Mouse (Mus musculus) granulocyte monocyte progenitor cell, adult 5-6 weeks (primary cell): ENCODE results near the gene Mxd4. TPM values are rescaled to one million over a fixed set of nuclear protein-coding genes. Genes with fewer than 3 reads are reported as not detected.

Source experiments
- ATAC-seq: replicated peaks from 2 replicates; pipeline ENCODE4 v1.8.0; 2016; ENCODE audit warnings: mild to moderate bottlenecking, moderate TSS enrichment, inconsistent platforms; ENCODE audit not compliant: poor library complexity, severe bottlenecking
- total RNA-seq, 2 experiments: library from RNA; stranded (forward) in 1 of 2; stranded (reverse) in 1 of 2; fragments of 200-712, 200-1000 nt in 1 of 2; fragments of >200 nt in 1 of 2; fragmentation: Nextera tagmentation in 1 of 2; gene quantifications; 2 replicates each; pipeline ENCODE4 v1.2.3; 2014 to 2017

Mxd4 gene
- total RNA-seq, 2 experiments from 2014 or later, result 21.6 to 36.7 TPM

- ATAC-seq, result no peak
Observed at GRCm38 (mm10) chr5:34198615-34199014, 11.1 kb upstream of the Mxd4 start.

GRCm38 (mm10) chr5:34197243-34197642, 9.7 kb upstream of the Mxd4 start:
- no peak for ATAC-seq

GRCm38 (mm10) chr5:34196423-34196822, 8.9 kb upstream of the Mxd4 start:
- ATAC-seq, result peak; percentile 47; the same call in 1 of the 2 replicates

GRCm38 (mm10) chr5:34195786-34196185, 8.3 kb upstream of the Mxd4 start:
- no peak for ATAC-seq

- ATAC-seq, result peak; percentile 53; the same call in 1 of the 2 replicates
Observed at GRCm38 (mm10) chr5:34194975-34195662, 7.6 kb upstream of the Mxd4 start.

- ATAC-seq, result no peak
Observed at GRCm38 (mm10) chr5:34194426-34194825, 6.9 kb upstream of the Mxd4 start.

- no peak for ATAC-seq
Observed at GRCm38 (mm10) chr5:34191843-34192242, 4.3 kb upstream of the Mxd4 start.

GRCm38 (mm10) chr5:34191021-34191420, 3.5 kb upstream of the Mxd4 start:
- ATAC-seq, result no peak

- no peak for ATAC-seq
Observed at GRCm38 (mm10) chr5:34189521-34189920, 2.0 kb upstream of the Mxd4 start.

- ATAC-seq, result peak; percentile 4; the same call in 1 of the 2 replicates
Observed at GRCm38 (mm10) chr5:34188856-34189255, 1.3 kb upstream of the Mxd4 start.

GRCm38 (mm10) chr5:34186961-34187391, 544 bp downstream of the Mxd4 start:
- ATAC-seq, result 0 out of 2 replicates have a peak, but pooled peaks have one; percentile 6

GRCm38 (mm10) chr5:34186391-34186790, 1.1 kb downstream of the Mxd4 start:
- no peak for ATAC-seq

- ATAC-seq, result no peak
Observed at GRCm38 (mm10) chr5:34185791-34186190, 1.7 kb downstream of the Mxd4 start.

GRCm38 (mm10) chr5:34185051-34185580, 2.4 kb downstream of the Mxd4 start:
- no peak for ATAC-seq

- ATAC-seq, result no peak
Observed at GRCm38 (mm10) chr5:34183976-34184375, 3.5 kb downstream of the Mxd4 start.

- ATAC-seq, result no peak
Observed at GRCm38 (mm10) chr5:34183156-34183880, 4.2 kb downstream of the Mxd4 start.

- no peak for ATAC-seq
Observed at GRCm38 (mm10) chr5:34182486-34182885, 5.0 kb downstream of the Mxd4 start.

- ATAC-seq, result no peak
Observed at GRCm38 (mm10) chr5:34177821-34178220, 9.7 kb downstream of the Mxd4 start.

GRCm38 (mm10) chr5:34177091-34177490, 10.4 kb downstream of the Mxd4 start:
- ATAC-seq, result no peak

GRCm38 (mm10) chr5:34176691-34177090, 10.8 kb downstream of the Mxd4 start:
- no peak for ATAC-seq

GRCm38 (mm10) chr5:34175403-34175694, 12.2 kb downstream of the Mxd4 start:
- no peak for ATAC-seq
